Mouse (Mus musculus): Measurements from ENCODE around the gene Cst3.

- TF ChIP-seq TCF12 (IDR thresholded peaks at IDR 0.05; ENCODE audit: insufficient read depth, poor library complexity, severe bottlenecking) (no peak), POLR2A (IDR thresholded peaks at IDR 0.05; ENCODE audit: insufficient read length, low read depth) (no peak), E2F4 (IDR thresholded peaks at IDR 0.05; ENCODE audit: insufficient read depth) (no peak), CEBPB (IDR thresholded peaks at IDR 0.05; ENCODE audit: insufficient read depth, poor library complexity, severe bottlenecking) (no peak), MAX (IDR thresholded peaks at IDR 0.05; ENCODE audit: low read depth) (no peak), USF1 (IDR thresholded peaks at IDR 0.05; ENCODE audit: low read depth) (no peak), SRF (IDR thresholded peaks at IDR 0.05; ENCODE audit: control insufficient read depth, insufficient read length, low read depth) (no peak), MYOD1 (IDR thresholded peaks at IDR 0.05; ENCODE audit: control insufficient read depth in 1 of 3, insufficient read length in 2 of 3, low read depth in 2 of 3) (no peak)
These were observed 13.4 kb upstream of the Cst3 start for GRCm38 (mm10) chr2:148888872-148889271.
